In genomic region chr9:64736076-64736638, GRCm38 (mm10) we compare ENCODE assay signal across 8 mouse cellular contexts. TPM values are rescaled to one million over a fixed set of nuclear protein-coding genes. Genes with fewer than 3 reads are reported as not detected.
DNase-seq lines count a peak whose midpoint lies in the region; ATAC-seq and TF ChIP-seq lines count a peak whose summit lies in the region.

No protein-coding gene starts in this region.

- TF ChIP-seq CTCF in forebrain, postnatal 0 days (IDR thresholded peaks at IDR 0.05; ENCODE audit: low read depth): no peak

- peak overlapping the region; percentile 99 for H3K4me3 ChIP-seq in heart, embryonic 10.5 days
- H3K4me3 ChIP-seq in forebrain, postnatal 0 days (ENCODE audit: low read depth, low read length): peak overlapping the region; percentile 99
- H3K4me3 ChIP-seq in liver, embryonic 15.5 days (replicated peaks): peak overlapping the region; percentile 99
- peak overlapping the region; percentile 77 for H3K4me3 ChIP-seq in stomach, embryonic 16.5 days (replicated peaks; ENCODE audit: low read length)

- no peaks in the 10 kb centered on the region for H3K9me3 ChIP-seq in heart, embryonic 10.5 days
- no peaks in the 10 kb centered on the region for H3K9me3 ChIP-seq in forebrain, postnatal 0 days (ENCODE audit: low read length)
- H3K9me3 ChIP-seq in liver, embryonic 15.5 days (replicated peaks): no peaks in the 10 kb centered on the region
- no peaks in the 10 kb centered on the region for H3K9me3 ChIP-seq in stomach, embryonic 16.5 days (replicated peaks; ENCODE audit: control insufficient read depth, low read length)

- H3K27me3 ChIP-seq in heart, embryonic 10.5 days (ENCODE audit: insufficient read depth, poor library complexity, severe bottlenecking): no peaks in the 10 kb centered on the region
- H3K27me3 ChIP-seq in forebrain, postnatal 0 days (ENCODE audit: insufficient read depth, low read length): no peaks in the 10 kb centered on the region
- no peaks in the 10 kb centered on the region for H3K27me3 ChIP-seq in liver, embryonic 15.5 days
- no peaks in the 10 kb centered on the region for H3K27me3 ChIP-seq in stomach, embryonic 16.5 days (ENCODE audit: control insufficient read depth, insufficient read depth, low read length)

- H3K36me3 ChIP-seq in heart, embryonic 10.5 days: no peaks in the 10 kb centered on the region
- no peaks in the 10 kb centered on the region for H3K36me3 ChIP-seq in forebrain, postnatal 0 days (ENCODE audit: insufficient read depth)
- no peaks in the 10 kb centered on the region for H3K36me3 ChIP-seq in liver, embryonic 15.5 days (replicated peaks)
- no peaks in the 10 kb centered on the region for H3K36me3 ChIP-seq in stomach, embryonic 16.5 days (ENCODE audit: control insufficient read depth, insufficient read depth, low read length)

- DNase-seq in heart, embryonic 10.5 days (ENCODE audit: low spot score): no peak
- DNase-seq in heart, adult 11 months: no peak
- DNase-seq in MEL-GATA-1-ER (ENCODE audit: extremely low read depth, low read depth): peak; percentile 48
- DNase-seq in forebrain, postnatal 0 days: no peak
- DNase-seq in cerebellum, postnatal 14 days: no peak

- peak overlapping the region; percentile 69 for H3K4me2 ChIP-seq in forebrain, postnatal 0 days (ENCODE audit: low read depth)
- peak overlapping the region; percentile 88 for H3K4me2 ChIP-seq in liver, embryonic 15.5 days
- H3K4me2 ChIP-seq in stomach, embryonic 16.5 days (ENCODE audit: low read depth, low read length): peak overlapping the region; percentile 56

- no peak for ATAC-seq in forebrain, postnatal 0 days
- ATAC-seq in liver, embryonic 15.5 days (ENCODE audit: insufficient read depth): no peak
- ATAC-seq in stomach, embryonic 16.5 days (ENCODE audit: insufficient read depth, low FRiP score): no peak
- ATAC-seq in cerebellum, adult (ENCODE audit: insufficient number of reproducible peaks, low FRiP score, low TSS enrichment): no peak

- peak overlapping the region; percentile 96 for H3K9ac ChIP-seq in forebrain, postnatal 0 days
- H3K9ac ChIP-seq in liver, embryonic 15.5 days: peak overlapping the region; percentile 95
- peak overlapping the region; percentile 86 for H3K9ac ChIP-seq in stomach, embryonic 16.5 days (ENCODE audit: low read length)

- peaks cover 8% of the 10 kb centered on the region; the same call in 1 of the 2 replicates for H3K4me1 ChIP-seq in heart, embryonic 10.5 days
- peaks cover 7% of the 10 kb centered on the region for H3K4me1 ChIP-seq in forebrain, postnatal 0 days (ENCODE audit: insufficient read depth)
- H3K4me1 ChIP-seq in liver, embryonic 15.5 days (replicated peaks): peaks cover 22% of the 10 kb centered on the region
- H3K4me1 ChIP-seq in stomach, embryonic 16.5 days (ENCODE audit: control insufficient read depth, insufficient read depth, low read length): peaks cover 9% of the 10 kb centered on the region; the same call in 1 of the 2 replicates

- WGBS in heart, embryonic 10.5 days: 6% methylated on average over 9 of the region's 9 CpGs
- WGBS in forebrain, postnatal 0 days: 10% methylated on average over 9 of the region's 9 CpGs
- 3% methylated on average over 9 of the region's 9 CpGs for WGBS in liver, embryonic 15.5 days (ENCODE audit: insufficient replicate concordance)
- WGBS in stomach, embryonic 16.5 days: 7% methylated on average over 9 of the region's 9 CpGs

- H3K27ac ChIP-seq in heart, embryonic 10.5 days: peak overlapping the region; percentile 96
- H3K27ac ChIP-seq in forebrain, postnatal 0 days (ENCODE audit: low read depth, low read length): peak overlapping the region; percentile 91
- H3K27ac ChIP-seq in liver, embryonic 15.5 days (replicated peaks): peak overlapping the region; percentile 91
- peak overlapping the region; percentile 91 for H3K27ac ChIP-seq in stomach, embryonic 16.5 days (ENCODE audit: low read length)

RNA-seq across cellular contexts. Expression of gene Rab11a, which starts 1.4 kb away (rescaled TPM):
- polyA plus RNA-seq in heart, embryonic 10.5 days (2016; fragmentation: Nextera tagmentation; extraction: Ambion mirVana): 318 and 342 TPM in 2 replicates
- total RNA-seq in forebrain, postnatal 0 days (2014; rRNA removed): 212 and 236 TPM in 2 replicates
- polyA plus RNA-seq in forebrain, postnatal 0 days (2015; fragmentation: Nextera tagmentation; extraction: Ambion mirVana): 449 and 471 TPM in 2 replicates
- 192 and 214 TPM in 2 replicates for polyA plus RNA-seq in liver, embryonic 15.5 days (2015; fragmentation: Nextera tagmentation; extraction: Ambion mirVana)
- polyA plus RNA-seq in stomach, embryonic 16.5 days (2015; fragmentation: Nextera tagmentation; extraction: Ambion mirVana): 535 and 653 TPM in 2 replicates
